Mouse (Mus musculus): Measurements from ENCODE around the gene Tmem164. TPM values are rescaled to one million over a fixed set of nuclear protein-coding genes. Genes with fewer than 3 reads are reported as not detected.

The Tmem164 gene
- total RNA-seq, 4 experiments from 2014 or later, result 30.6 to 58.6 (median 43.1) TPM

DNA sequence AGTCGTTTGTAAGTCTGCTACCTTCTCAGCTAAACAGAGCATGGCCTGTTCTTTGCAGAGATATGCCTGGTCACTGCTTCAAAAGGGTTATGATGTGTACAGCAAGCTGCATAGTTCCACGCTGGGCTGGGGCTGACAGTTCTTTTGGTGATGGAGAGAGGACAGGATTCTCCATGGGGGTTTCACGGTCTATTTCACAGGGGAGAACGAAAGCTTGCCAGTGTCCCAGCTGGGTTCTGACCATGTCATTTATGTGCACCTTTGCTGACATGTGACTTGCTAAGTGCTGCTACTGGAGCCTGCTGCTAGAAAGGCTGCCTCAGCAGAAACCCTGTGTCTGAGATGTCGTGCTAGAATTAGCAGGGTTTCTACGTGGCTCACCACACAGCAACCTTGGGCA, 74.3 kb downstream of the Tmem164 start:
- DNase-seq, result no peak

DNA sequence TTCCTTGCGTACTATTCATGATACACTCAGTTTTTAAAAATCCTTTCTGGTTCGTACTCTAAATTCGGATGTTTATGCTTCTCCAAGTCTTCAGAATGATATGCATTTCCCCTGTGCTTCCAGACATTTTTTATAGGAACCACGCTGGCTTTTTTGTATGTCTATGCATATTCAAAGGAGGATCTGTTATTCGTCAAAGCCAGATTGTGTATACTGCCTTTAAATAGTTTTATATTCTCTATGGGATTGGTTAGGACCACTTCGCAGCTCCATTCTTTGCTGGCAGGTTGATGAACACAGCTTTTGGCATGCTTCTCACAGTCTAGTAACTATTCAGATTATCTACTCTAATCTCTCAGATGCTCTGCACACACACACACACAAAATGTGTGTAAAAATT, 79.2 kb downstream of the Tmem164 start:
- DNase-seq, result no peak

DNA sequence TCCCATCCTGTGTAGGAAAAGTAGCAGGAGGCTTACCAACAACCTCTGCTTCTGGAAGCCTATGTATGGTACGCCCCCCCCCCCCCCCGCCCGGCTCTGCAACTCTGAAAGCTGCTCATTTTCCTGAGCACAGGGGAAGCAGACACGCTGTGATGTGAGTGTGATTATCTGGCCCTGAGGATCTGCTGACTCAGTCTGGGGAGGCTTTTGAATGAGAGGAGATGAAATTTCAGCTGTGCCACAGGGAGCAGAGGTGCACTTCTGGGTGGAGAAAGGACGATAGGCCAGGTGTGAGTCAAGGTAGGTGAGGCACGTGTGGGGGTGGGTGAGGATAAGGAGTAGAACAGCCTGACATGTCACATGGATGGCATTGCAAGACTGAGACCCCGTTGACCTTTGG, 82.1 kb downstream of the Tmem164 start:
- no peak for DNase-seq

DNA sequence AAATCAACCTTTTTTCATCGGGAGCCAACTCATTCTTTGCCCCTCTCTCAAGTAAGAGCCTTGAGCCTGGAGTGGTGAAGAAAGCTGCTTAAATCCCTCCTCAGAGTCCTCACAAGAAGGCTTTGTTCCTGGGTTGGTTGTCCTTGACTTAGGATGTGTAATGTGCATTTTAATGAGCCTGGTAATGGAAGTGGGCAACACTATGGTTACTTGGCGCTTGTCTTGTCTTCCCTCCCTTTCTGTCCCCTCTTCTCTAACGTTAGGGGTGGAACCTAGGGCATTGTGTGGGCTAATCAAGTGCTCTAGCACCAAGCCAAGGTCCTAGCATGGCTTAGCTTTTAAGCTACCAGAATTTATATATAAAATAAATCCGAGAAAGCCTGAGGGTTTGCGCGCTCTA, 88.5 kb downstream of the Tmem164 start:
- no peak for DNase-seq

DNA sequence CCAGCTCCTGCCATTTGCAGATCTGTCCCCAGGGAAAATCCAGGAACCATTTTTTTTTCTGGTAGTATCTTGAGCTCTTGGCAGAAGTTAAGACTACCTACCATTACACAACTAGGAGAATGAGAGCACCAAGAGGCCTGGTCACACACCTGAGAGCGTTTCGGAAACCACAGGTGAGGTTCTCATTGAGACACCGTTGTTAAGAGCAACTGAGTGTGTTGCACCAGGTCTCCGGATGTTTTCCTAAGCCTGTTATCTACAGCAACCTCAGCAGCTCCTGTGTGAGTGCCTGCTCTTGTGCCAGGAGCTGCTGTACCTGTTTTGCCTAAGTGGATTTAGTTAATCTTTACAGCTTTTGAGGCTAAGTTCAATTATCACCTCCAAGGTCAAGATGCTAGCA, 92.5 kb downstream of the Tmem164 start:
- no peak for DNase-seq

DNA sequence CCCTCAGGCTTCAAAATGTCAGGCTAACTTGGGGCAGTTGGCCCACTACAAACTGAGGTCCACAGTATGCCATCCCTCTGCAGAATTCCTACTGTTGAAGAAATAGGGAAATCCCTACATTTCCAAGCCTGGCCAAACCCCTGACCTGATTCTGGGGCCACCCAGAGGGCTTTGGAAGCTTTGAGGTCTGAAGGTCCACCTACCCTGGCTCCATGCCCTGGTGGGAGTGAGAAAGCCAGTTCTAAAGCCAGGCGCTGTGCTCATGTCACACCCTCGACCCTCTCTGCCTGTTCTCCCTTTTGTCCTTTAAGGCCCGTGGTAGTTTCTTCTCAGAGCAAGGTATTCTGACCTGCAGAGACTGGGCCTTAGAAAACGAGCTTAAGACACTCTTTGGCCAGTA, 94.9 kb downstream of the Tmem164 start:
- DNase-seq, result no peak

DNA sequence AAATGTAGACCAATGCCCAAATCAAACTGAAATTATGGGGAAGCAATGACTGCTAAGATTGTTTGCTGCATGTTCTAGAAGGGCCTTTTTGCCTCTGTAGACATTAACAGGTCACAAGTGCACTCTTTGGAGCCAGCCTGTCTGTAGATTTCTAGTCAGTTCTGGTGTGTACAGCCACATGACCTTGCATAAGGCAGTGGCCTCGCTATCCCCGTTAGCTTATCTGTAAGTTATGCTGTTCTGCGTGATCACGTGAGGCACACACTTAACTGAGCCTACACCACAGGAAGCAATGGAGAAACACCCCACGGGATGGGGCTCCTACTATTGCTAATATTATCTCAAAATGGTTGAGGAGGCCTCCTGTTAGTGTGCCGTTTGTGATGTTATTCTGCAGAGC, 97.4 kb downstream of the Tmem164 start:
- peak; percentile 32 for DNase-seq

DNA sequence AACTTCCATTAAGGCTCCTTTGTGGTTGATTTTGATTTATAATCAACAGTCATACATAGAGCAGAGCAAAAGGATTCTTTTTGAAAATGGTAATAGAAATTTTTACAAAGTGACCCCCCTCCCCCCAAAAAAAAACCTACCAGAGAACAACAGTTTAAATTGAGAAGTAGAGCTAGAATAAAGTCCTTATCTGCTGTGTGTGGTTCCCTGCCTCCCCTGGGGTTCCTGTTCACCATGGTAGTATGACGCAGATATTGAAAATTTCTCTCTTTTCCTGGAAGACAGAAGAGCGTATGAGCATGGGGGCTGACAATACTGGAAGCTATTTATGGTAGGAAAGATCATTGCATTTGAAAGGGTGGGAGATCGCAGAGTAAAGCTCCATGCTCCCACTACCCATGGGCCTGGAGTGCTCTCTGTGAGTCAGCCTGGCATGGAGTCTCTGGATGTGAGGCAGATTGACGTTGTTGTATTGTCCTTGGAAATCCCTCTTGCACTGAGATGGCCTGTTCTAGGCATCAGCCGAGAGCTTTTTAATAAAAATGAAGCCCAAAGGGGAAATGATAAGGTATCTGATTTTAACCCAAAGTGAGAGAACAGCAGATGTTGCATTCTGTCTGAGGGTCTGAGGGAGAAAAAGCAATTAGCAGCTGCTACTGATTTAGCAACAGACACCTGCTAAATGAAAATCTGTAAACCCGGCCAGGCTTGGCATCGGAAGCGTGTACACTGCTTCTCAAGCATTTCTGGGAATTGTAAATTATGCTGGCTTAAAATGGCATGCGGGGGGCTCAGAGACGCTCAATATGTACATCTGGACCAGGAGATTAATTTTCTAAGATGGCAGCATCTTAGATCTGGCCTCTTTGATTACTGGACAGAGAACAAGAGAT, 105.2 kb downstream of the Tmem164 start:
- DNase-seq, result no peak

DNA sequence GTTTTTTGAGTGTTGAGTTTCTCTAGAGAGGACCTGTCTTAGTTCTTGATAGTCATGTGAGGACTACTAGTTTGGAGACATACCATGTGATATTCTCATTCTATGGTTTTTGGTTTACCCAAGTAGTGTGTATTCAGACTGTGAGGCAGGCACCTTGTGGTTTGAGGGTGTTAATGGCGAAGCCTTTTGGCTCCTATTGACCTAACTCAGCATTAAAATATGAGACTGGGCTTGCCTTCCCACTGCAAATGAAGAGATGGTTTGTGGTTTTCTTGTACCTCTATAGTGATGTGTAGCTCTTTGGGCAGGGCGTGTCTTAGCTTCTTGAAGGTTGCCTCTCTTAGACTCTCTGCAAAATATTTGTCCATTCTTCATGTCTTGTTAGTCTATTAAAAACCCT, 111.0 kb downstream of the Tmem164 start:
- no peak for DNase-seq

DNA sequence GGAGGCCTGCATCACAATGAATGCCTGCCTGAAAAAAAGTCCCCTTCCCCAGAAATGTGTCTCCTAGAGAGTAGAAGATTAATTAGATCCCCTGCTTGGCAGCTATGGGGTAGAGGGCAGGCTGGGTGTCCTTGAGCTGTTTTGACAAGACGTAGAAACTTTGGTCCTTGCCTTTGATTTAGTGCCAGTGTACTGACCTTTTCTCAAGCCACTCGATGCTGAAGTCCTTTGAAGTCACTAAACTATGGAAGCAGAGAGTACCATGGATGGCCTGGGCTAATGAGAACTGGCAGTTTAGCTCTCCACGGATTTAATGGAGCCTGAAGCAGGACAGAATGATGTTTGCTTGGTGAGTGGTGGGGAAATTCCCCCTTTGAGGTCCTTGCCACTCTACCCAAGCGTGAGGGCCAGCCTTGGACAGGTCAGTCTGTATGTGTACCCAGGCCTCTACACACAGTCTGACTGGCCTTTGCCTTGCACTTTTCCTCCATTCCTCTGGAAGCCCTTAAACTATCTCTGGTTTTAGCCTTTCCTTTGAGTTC, 112.9 kb downstream of the Tmem164 start:
- no peak for DNase-seq

DNA sequence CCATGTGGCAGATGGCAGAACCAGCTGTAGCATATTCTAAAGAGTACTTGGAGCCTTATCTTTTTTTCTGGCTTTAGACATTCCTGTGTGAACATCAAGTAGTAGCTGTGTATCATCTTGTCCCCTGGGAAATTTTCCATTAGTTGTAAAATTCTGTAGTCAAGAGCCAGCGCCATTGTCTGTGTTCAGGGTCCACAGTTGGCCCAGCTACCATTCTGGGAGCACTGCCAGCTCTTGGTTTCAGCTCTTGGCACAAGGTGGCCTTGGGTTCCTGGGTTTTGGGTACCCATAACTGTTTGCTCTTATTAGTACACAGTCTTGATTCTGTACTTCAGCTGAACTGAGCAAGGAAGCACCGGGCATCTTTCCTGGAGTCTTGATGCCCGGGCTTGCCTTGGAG, 123.4 kb downstream of the Tmem164 start:
- DNase-seq, result peak; percentile 40

DNA sequence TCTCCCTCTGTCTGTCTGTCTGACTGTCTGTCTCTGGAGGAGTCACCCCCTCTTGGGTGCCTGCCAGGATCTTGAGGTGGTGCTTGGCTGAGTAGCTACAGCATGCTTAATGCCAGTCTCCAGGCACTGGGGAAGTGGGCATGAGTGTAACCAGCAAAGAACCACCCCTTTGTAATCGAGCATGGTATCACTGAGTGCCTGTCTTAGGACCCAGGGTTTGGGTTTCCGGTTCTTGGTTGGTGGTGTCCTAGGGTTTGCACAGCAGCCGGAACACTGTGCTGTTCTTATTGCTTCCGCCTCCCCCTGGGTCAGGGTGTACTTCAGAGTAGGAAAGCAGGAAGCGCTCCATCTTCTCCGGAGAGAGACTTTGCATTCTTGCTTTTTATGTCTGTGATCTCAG, 124.9 kb downstream of the Tmem164 start:
- no peak for DNase-seq

DNA sequence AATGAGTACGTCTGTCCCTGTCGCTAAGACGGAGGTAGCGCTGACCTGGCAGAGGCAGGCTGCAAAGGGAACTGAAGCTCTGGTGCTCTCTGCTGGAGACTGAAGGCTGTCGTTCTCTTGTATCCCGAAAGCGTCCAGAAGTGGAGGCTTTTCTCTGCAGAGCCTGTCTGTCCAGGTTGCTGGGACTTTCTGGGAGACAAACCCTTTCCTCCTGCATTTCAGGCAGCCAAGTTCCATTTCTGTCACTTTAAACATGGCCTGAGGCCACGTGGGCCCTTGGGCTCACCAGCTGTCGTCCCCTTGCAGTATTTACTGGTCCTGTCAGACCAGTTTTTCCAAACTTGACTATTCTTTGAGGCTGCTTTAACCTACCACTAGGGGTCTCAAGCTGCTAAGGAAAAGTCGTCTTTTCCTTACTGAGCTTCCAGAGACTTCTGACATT, 125.4 kb downstream of the Tmem164 start:
- no peak for DNase-seq

DNA sequence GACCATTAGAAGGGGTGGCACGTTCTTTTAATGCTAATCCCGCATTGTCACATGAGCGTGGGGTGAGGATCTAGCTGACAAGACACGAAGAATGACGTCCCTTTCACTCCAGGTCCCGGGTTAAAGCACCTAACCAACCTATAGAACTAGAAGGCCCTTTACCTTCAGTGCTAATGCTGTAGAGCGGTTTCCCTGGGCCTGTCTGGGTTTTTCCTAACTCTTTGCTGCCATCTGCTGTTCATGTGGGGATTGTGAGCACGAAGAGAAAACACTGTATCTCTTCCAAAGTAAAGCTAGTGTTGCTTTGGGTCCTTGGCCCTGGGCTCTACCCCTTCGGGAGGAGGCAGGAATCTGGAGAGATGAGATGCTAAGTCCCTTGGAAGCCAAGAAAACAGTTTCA, 127.2 kb downstream of the Tmem164 start:
- DNase-seq, result no peak

DNA sequence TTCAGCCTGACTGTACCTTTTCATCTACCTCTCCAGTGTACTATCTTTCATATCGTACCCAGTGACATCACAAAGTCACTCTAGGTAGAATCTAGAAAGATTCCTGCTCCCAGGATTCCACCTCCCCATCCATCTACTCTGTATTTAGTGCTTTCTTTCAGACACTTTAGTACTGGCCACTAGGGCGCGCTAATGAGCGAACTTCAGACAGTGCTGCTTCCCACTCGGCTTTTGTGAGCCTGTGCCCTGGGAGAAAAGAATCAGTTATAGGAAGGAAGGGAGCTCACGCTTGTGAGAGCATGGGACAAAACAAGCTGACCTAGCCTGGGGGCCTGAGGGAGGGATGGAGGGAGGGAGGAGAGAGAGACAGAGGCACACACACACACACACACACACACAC, 131.9 kb downstream of the Tmem164 start:
- no peak for DNase-seq

DNA sequence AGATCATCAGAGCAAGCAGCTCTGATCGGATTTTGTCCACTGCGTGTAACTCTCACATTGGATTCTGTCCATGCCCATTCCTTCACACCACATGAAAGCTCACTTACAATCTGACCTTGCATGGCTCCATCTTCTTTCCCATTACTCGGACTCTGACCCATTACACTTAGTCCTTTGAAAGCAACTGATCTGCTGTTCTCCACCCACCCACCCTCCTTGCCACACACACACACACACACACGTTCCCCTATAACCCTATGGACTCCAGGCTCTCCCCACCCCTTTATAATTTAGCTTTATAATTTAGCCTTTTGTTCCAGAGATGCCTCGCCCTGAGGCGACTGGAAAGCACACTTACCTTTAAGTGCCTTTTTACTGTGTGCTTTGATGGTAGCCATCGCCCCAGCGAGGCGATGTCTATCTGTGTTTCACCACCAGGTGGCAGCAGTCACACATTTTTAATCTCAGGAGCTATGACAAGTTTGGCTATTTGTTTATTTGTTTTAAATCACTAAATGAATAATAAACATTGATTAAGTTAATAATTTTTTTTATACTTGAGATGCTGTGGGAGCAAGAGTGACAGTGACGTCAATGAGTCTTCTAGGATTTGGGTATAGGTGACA, 137.0 kb downstream of the Tmem164 start:
- DNase-seq, result no peak

DNA sequence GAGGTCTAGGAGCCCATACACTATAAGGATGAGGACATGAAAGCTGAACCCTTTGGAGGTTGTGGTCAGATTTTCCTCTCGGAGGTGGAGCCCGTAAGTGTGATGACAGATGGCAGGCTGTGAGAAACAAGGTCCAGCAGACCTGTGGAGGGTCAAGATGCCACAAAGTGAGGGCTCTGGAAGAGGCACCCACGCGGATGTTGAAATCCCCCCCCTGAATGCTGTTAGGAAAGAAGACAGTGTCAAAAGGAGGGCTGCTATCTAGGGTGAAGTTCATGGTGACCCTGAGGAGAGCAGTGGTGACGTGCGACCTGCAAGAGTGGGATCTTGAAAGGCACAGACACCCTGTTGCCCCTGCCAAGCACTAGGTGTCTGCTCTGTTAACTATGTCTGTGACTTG, 140.0 kb downstream of the Tmem164 start:
- DNase-seq, result no peak

DNA sequence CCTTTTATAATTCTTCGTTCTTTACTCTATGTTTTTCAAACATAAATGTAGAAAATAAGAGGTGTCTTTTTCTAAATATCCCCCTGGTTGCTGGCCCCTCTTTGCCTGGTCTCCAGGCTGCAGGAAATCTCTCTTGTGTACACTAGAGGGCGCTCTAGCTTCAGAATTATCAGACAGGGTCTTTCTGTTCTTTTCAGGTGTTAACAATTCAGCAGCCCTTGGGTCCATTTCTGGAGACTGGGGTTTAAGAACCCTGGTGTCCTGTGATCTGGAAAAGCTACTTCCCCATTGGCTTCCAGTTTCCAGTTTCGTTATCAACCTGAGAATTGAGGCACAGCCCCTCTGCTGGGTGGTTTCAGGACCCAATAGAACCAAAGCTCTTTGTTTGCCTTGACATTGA, 140.6 kb downstream of the Tmem164 start:
- no peak for DNase-seq

DNA sequence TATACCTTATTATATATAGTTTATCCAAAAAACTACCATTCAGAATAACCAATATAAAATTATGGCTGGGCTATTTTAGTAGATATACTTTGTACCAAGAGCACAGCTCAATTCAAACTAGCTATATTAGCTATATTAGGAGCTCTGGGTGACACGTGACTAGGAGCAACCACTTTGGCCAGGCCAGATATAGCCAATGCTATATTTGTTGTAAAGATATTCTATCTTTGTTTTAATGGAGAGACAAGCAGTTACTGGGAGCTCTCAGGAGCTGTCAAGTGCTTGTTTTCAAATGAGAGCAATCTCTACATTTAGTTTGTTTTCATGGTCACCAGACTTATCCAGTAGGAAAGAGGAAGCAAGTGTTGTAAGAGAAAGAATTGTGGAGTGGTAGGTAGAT, 144.1 kb downstream of the Tmem164 start:
- no peak for DNase-seq

DNA sequence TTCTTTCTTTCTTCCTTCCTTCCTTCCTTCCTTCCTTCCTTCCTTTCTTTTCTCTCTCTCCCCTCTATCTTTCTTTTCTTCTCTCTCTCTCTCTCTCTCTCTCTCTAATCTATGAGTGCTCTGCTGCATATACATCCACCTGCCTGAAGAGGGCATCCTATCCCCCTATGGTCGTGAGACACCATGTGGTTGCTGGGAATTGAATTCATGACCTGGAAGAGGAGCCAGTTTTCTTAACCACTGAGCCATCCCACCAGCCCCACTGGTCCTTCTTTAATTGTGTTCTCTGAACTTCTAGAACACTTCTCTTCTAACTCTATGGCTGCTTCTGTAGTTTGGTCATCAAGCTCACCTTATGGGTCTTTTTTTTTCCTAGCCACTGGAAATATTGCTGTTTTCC, 146.4 kb downstream of the Tmem164 start:
- DNase-seq, result no peak

DNA sequence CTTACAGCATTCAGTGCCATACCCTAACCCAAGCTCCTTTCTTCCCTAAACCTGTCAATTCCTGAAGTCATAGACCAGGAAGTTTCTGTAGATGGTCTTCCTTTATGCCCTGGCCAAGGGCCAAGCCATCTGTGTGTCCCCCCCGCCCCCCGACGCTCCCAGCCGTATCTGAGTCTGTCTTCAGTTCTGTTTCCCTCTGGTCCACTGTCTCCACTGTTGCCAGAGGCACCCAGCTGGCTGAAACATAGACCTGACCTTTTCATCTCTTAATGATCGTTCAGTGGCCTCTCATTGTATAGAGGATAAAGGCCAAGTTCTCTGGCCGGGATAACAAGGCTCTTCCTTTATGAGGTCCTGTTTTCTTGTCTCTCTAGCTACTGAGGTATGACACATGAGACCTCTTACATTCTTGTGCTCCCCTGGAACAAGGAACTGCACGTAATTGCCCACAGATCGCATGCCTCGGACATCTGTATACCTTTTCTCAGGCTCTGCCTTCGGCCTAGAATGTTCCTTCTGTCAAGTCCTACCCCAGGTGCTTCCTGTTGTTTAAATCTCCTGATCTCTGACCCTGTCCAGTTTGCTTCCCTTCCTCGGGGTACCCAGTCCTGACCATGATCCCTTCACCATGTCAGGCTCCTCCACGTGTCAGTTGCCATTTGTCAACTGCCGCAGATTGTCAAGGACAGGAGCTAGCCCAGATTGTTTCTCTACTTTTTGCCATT, 147.1 kb downstream of the Tmem164 start:
- no peak for DNase-seq

DNA sequence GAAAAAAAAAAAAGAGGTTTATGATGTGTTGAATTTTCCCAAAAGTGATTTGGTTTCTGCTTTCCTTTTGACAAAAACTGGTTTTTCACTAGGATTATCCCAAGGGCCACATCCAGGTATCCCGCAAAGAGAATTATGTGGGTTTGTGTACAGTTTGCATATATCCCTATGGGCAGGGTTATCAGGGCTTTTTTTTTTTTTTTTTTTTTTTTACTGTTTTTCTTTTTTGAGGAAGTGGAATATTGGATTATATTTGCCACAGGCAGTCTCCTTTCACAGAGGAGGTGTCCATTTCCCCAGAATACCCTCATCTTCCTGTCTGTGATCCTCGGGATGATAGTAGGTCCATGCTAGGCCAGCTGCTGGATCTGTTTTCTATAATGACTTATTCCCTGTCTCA, 148.1 kb downstream of the Tmem164 start:
- no peak for DNase-seq

DNA sequence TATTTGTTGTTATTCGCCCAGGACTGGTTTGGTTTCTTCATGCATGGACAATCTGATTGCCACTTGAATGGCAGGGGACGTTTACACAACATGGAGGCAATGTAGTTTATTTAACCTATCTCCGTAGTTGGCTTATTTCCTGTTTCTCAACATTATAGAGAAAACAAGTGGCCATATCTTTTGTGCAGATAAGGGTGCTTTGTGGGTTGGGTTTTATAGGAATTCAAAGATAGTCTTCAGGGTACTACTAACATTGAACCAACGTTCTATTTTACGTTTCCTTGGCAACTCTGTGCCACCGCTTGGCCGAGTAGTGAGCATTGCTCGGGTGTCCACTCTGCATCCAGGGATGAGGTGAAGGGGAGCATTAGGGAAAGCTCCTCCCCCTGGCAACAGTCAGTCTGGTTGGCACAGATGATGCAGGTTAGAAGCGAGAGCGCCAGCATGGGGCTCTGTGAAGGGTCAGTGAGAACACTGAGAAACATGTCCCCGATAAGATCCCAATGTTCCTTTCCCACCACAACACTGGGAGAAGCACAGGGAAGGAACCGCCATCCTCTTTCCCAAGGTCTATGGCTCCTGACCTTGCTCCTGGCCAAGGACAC, 148.8 kb downstream of the Tmem164 start:
- no peak for DNase-seq

All from adrenal gland, adult 8-10 months (tissue).